Mouse (Mus musculus): ENCODE measurements around the gene Rfx3. TPM values are rescaled to one million over a fixed set of nuclear protein-coding genes. Genes with fewer than 3 reads are reported as not detected.

Gene Rfx3
- total RNA-seq (2021): 1 to 10 TPM; 2.5 to 3.2 TPM
- long read RNA-seq, experiment 1: 0 reads
- long read RNA-seq, experiment 2, partial matches to known transcripts: 0 of 1 reads
- long read RNA-seq, experiment 2, other reads (novel, unspliced or antisense): 1 of 1 reads

- peak; percentile 41 for DNase-seq
These were observed at the start of gene Rfx3 for GRCm38 (mm10) chr19:28010471-28011395. Rfx3 (minus strand) TSS chr19:28011166.

- DNase-seq: no peak
These were observed 41.1 kb upstream of the Rfx3 start for GRCm38 (mm10) chr19:28052058-28052457.

GRCm38 (mm10) chr19:28051571-28051970 is 40.6 kb upstream of the Rfx3 start:
- no peak for DNase-seq

GRCm38 (mm10) chr19:28049280-28049679 is 38.3 kb upstream of the Rfx3 start:
- no peak for DNase-seq

GRCm38 (mm10) chr19:28046806-28047205 is 35.8 kb upstream of the Rfx3 start:
- DNase-seq: no peak

DNA sequence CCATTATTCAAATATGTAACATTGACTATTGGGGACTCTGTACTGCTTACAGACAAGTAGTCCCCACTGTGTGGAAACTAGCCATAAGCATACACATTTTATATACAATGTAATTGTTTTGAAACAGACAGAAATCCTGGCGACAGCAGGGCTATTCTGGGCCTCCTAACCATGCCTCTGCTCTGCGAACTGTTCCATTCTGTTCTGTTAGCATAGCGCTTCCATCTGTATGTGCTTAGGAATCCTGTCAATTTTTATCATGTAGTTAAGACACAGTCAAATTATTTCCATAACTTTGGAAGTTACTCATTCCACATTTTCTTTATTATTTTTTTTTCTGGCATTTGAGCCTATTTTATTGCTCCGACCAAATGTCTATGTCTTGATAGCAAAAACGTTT is 34.0 kb upstream of the Rfx3 start:
- no peak for DNase-seq

- DNase-seq: no peak
These were observed 943 bp upstream of the Rfx3 start for GRCm38 (mm10) chr19:28011718-28012499.

DNA sequence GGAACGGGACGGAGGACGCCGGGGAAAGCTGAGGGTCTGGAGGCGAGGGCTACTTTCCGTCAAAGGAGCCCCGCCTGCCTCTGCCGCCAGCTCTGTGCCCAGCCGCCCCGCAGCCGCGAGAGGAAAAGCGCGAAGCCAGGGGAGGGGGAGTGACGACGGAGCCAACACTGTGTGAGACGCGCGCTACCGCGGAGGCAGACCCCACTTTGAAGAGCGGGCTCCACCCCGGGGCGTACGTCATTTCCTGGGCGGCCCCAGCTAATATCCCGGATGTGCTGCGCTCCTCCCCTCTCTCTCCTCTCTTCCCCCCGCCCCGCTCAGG is 391 bp upstream of the Rfx3 start:
- peak; percentile 91 for DNase-seq

- DNase-seq: no peak
These were observed 1.2 kb downstream of the Rfx3 start for GRCm38 (mm10) chr19:28009587-28010281.

DNA sequence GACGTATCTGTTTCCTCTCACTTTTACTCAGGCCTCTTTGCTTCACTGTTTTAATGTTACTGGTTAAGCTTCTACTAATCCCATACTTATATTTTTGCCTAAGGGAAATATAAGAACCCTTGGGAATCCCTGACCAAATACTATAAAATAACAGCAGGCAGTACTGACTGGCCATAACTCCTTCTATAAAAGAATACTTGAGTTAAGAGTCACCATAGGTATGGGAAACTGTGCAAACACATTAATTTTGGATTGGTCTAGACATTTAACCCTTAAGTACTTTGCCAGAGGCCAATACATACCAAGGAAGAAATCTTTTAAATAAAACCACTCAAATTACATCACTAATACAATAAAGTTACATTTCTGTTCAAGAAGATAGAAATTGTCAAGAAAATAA is 6.8 kb downstream of the Rfx3 start:
- no peak for DNase-seq

- DNase-seq: no peak
These were observed 7.5 kb downstream of the Rfx3 start for GRCm38 (mm10) chr19:28003474-28003873.

GRCm38 (mm10) chr19:28002708-28003107 is 8.3 kb downstream of the Rfx3 start:
- DNase-seq: no peak

- no peak for DNase-seq
These were observed 18.2 kb downstream of the Rfx3 start for GRCm38 (mm10) chr19:27992800-27993199.

DNA sequence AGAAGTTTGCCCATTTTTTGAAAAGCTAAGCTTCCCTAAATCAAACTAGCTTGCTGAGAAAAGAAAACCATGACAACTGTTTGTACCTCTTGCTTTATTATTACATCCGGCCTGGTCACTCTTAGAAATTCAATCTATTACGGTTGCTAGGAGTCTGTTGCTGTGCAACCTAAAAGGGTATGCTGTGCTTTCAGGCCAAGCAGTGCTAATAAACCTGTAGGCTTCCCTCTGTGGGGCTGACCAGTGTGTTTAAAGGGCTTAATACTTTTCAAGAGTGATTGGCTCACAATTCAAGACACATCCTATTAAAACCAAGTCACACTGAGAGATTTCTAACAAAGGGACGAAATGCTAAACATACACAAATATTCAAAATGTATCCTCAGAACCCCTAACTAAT is 22.2 kb downstream of the Rfx3 start:
- DNase-seq: no peak

DNA sequence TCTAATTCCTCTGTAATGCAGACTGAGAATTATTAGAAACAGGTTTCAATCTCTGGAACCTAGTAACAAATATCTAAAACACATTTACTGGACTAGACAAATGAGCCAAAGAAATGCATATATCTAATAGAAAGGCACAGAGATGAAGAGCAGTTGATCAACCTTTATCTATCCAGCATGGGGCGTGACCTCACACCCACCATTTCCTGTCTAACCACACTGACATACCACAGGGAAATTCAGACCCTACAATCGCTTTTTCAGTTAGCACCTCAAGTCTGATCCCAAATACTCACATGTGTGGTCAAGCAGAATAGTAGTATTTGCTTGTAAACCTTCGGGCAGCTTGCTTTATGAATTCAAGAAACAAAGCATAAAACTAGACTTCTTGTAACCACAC is 43.4 kb downstream of the Rfx3 start:
- DNase-seq: no peak

GRCm38 (mm10) chr19:27961271-27961670 is 49.7 kb downstream of the Rfx3 start:
- DNase-seq: no peak

DNA sequence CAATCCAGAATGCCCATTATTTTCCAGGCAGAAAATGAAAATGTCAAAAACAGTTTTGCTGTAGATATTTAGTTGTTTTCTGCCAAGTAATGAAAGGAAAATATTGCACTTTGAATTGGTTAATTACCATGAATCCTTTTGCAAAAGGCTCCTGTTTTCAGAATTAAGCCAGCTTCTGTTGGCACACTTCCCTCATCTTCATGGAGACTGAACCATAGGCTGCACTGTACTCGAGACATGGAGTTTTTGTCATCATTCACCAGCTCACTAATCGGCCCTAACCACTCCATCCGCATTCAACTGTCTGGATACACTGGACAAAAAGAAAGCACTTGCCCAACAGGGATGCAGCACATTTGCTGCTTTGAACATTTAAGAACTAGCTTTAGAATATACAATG is 75.5 kb downstream of the Rfx3 start:
- no peak for DNase-seq

DNA sequence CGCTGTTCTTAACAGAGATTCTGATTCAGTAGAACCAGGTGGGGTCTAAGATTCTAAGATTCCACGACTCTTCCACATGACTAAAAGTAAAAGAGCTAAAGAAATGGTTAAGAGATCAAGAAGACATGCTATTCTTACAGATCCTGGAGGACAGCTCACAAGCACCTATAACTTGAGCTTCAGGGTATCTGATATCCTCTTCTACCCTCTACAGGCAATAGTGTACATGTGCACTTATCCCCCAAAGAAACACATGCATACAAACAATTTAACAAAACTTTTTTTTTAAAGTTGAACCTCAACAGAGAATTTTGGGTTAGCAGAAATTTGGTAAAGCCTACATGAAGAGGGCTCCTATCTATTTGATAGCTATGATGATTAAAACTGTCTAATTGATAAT is 79.8 kb downstream of the Rfx3 start:
- no peak for DNase-seq

DNA sequence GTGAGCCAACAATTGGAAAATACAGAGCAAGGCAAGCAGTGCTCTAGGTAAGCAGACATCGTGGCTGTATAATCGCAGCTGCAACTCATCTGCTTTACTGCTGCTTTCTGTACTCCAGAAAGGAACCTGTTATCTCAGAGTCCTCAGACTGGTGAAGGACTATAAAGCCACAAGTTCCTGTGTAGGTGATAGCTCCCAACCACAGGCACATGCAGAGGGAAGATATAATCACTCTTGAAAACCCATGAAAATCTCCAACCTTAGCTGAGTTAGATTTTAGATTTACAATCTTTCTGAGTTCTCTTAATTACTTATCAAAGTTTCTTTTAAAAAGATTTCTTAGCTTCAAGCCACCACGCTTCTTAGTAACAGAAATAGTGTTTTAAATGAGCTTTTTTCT is 84.6 kb downstream of the Rfx3 start:
- DNase-seq: no peak

DNA sequence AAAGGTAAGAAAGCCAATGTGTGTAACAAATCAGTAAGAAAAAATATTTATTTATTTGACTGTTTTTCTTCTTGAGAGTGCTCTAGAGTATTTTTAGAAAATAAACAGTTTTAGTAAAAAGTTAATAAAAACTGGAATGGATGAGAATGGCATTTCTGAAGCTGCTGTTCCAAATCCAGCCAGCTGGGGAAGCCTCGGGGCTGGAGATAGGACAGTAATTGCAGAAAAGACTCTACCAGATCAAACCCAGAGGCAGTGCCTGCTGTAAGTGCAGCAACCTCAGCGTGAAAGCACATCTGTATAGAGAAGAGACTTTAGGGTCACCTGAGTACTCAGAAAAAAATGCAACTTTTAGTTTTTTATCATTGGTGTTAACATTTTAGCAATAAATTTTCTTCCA is 91.9 kb downstream of the Rfx3 start:
- no peak for DNase-seq

DNA sequence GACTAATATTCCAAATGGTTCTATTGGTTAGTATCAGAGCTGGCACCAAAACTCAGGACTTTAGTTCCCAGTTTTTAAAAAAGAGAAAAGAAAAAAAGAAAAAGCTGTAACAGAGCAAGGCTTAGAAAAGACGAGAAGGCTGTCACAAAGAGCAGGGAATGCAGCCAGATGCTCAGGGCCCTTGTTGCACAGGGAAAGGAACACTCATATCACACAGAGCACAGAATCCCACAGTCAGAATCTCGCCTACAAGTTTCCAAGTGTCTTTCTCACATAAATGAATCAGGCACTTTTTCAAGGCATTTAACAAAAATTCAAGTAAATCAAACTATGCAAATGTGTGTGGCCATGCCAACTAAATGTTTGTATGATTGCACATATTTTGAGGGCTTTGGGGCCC is 94.5 kb downstream of the Rfx3 start:
- DNase-seq: no peak

- no peak for DNase-seq
These were observed 104.0 kb downstream of the Rfx3 start for GRCm38 (mm10) chr19:27906976-27907375.

DNA sequence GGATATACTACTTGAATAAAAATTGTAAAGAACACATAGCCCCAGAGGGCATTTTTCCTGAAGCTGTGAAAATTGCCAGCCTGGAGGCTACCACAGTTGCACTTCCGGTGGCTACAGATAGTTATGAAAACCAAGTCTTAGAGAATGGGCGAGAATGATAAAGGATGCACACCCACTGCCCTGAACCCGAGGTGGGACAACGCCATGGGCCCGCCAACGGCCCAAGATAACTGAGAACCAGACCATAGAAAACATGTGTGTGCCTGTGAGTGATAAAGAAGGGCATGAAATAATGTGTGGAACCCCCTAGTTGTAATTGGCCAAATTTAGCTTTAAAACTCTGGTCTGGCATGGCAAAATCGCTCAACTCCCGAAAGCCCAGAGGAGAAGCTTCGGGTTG is 105.0 kb downstream of the Rfx3 start:
- DNase-seq: no peak

Measured in gastrocnemius, postnatal 25 days (tissue).